Mouse (Mus musculus) lung, postnatal 0 days (tissue): ENCODE results near the gene Myo10.

ENCODE experiments used
- CTCF ChIP-seq: IDR thresholded peaks from 2 replicates; pipeline ENCODE4 v1.5.1; 2016; ENCODE audit warnings: antibody characterized with exemption, mild to moderate bottlenecking
- EP300 ChIP-seq: IDR thresholded peaks from 2 replicates; pipeline ENCODE4 v1.6.1; 2016; ENCODE audit warnings: antibody characterized with exemption, mild to moderate bottlenecking, control low read depth

GRCm38 (mm10) chr15:25602306-25602705, 20.0 kb upstream of the Myo10 start:
- TF ChIP-seq CTCF (no peak), EP300 (no peak)
